Mouse (Mus musculus): Measurements from ENCODE around the gene Rest. TPM values are rescaled to one million over a fixed set of nuclear protein-coding genes. Genes with fewer than 3 reads are reported as not detected.
A peak's percentile ranks its signal among the peaks of the same experiment; 100 is the strongest.

The Rest gene
- polyA plus RNA-seq, 1 experiment from 2014 or later, result 39.2 TPM

GRCm38 (mm10) chr5:77289686-77290085 is 24.4 kb downstream of the Rest start:
- H3K4me3 ChIP-seq (replicated peaks), result no peak overlapping the region
- H3K36me3 ChIP-seq, result peaks cover 94% of the 10 kb centered on the region
- no peak for ATAC-seq (replicated peaks; ENCODE audit: low FRiP score)

GRCm38 (mm10) chr5:77290606-77291005 is 25.3 kb downstream of the Rest start:
- Histone ChIP-seq H3K27ac (no peak overlapping the region), H3K36me3 (peaks cover 95% of the 10 kb centered on the region), H3K4me1 (no peaks in the 10 kb centered on the region), H3K27me3 (no peaks in the 10 kb centered on the region), H3K4me2 (no peak overlapping the region), H3K9me3 (replicated peaks) (no peaks in the 10 kb centered on the region), H3K9ac (no peak overlapping the region), H3K4me3 (replicated peaks) (no peak overlapping the region)
- 97% methylated on average over 2 of the region's 2 CpGs for WGBS
- no peak for ATAC-seq (replicated peaks; ENCODE audit: low FRiP score)

More at GRCm38 (mm10) chr5:77289686-77290085, 24.4 kb downstream of the Rest start:
- no peak overlapping the region for H3K27ac ChIP-seq
- no peak overlapping the region for H3K4me2 ChIP-seq
- WGBS, result 88% methylated on average over 8 of the region's 8 CpGs
- no peaks in the 10 kb centered on the region for H3K27me3 ChIP-seq
- H3K9ac ChIP-seq, result no peak overlapping the region
- no peaks in the 10 kb centered on the region for H3K4me1 ChIP-seq
- H3K9me3 ChIP-seq (replicated peaks), result no peaks in the 10 kb centered on the region

GRCm38 (mm10) chr5:77292803-77293522 is 27.7 kb downstream of the Rest start:
- 89% methylated on average over 7 of the region's 7 CpGs for WGBS
- Histone ChIP-seq H3K9me3 (replicated peaks) (no peaks in the 10 kb centered on the region), H3K4me3 (replicated peaks) (no peak overlapping the region), H3K36me3 (peaks cover 94% of the 10 kb centered on the region), H3K4me2 (no peak overlapping the region), H3K9ac (no peak overlapping the region), H3K27ac (no peak overlapping the region), H3K4me1 (no peaks in the 10 kb centered on the region), H3K27me3 (no peaks in the 10 kb centered on the region)
- no peak for ATAC-seq (replicated peaks; ENCODE audit: low FRiP score)

- WGBS, result 88% methylated on average over 2 of the region's 2 CpGs
- Histone ChIP-seq H3K9ac (no peak overlapping the region), H3K27me3 (no peaks in the 10 kb centered on the region), H3K36me3 (peaks cover 81% of the 10 kb centered on the region), H3K4me3 (replicated peaks) (no peak overlapping the region), H3K9me3 (replicated peaks) (no peaks in the 10 kb centered on the region), H3K27ac (no peak overlapping the region), H3K4me1 (no peaks in the 10 kb centered on the region), H3K4me2 (no peak overlapping the region)
- no peak for ATAC-seq (replicated peaks; ENCODE audit: low FRiP score)
Measured at GRCm38 (mm10) chr5:77299486-77299885, 34.2 kb downstream of the Rest start.

- peaks cover 83% of the 10 kb centered on the region for H3K36me3 ChIP-seq
- 88% methylated on average over 6 of the region's 6 CpGs for WGBS
Measured at GRCm38 (mm10) chr5:77301296-77301903, 36.1 kb downstream of the Rest start.

GRCm38 (mm10) chr5:77307821-77308553 is 42.7 kb downstream of the Rest start:
- ATAC-seq (replicated peaks; ENCODE audit: low FRiP score), result no peak
- H3K9ac ChIP-seq, result 0 out of 2 replicates have a peak overlapping the region, but pooled peaks have one; percentile 11
- WGBS, result 78% methylated on average over 5 of the region's 5 CpGs

More at GRCm38 (mm10) chr5:77301296-77301903, 36.1 kb downstream of the Rest start:
- no peak for ATAC-seq (replicated peaks; ENCODE audit: low FRiP score)
- Histone ChIP-seq H3K4me3 (replicated peaks) (no peak overlapping the region), H3K9me3 (replicated peaks) (no peaks in the 10 kb centered on the region), H3K9ac (no peak overlapping the region), H3K4me2 (no peak overlapping the region), H3K27me3 (no peaks in the 10 kb centered on the region), H3K4me1 (no peaks in the 10 kb centered on the region), H3K27ac (no peak overlapping the region)

GRCm38 (mm10) chr5:77309051-77309906 is 44.0 kb downstream of the Rest start:
- under 1% methylated on average over 76 of the region's 76 CpGs for WGBS
- peaks cover 47% of the 10 kb centered on the region for H3K36me3 ChIP-seq
- peaks cover 27% of the 10 kb centered on the region for H3K4me1 ChIP-seq
- H3K27ac ChIP-seq, result peak overlapping the region; percentile 96; the same call in 1 of the 2 replicates
- H3K9ac ChIP-seq, result peak overlapping the region; percentile 91
- ATAC-seq (replicated peaks; ENCODE audit: low FRiP score), result peak; percentile 40
- peak overlapping the region; percentile 92 for H3K4me3 ChIP-seq (replicated peaks)
- peak overlapping the region; percentile 97 for H3K4me2 ChIP-seq
- H3K27me3 ChIP-seq, result no peaks in the 10 kb centered on the region
- H3K9me3 ChIP-seq (replicated peaks), result no peaks in the 10 kb centered on the region

More at GRCm38 (mm10) chr5:77307821-77308553, 42.7 kb downstream of the Rest start:
- Histone ChIP-seq H3K9me3 (replicated peaks) (no peaks in the 10 kb centered on the region), H3K4me2 (peak overlapping the region; percentile 97), H3K4me1 (peaks cover 27% of the 10 kb centered on the region), H3K36me3 (peaks cover 43% of the 10 kb centered on the region), H3K4me3 (replicated peaks) (peak overlapping the region; percentile 92), H3K27me3 (no peaks in the 10 kb centered on the region), H3K27ac (no peak overlapping the region)

- Histone ChIP-seq H3K9ac (peak within 1 kb of the TSS; percentile 91), H3K9me3 (replicated peaks) (no peaks in the 10 kb centered on the region), H3K4me1 (peaks cover 27% of the 10 kb centered on the region), H3K36me3 (peaks cover 47% of the 10 kb centered on the region), H3K4me3 (replicated peaks) (peak within 1 kb of the TSS; percentile 92), H3K27me3 (no peaks in the 10 kb centered on the region), H3K4me2 (peak within 1 kb of the TSS; percentile 97), H3K27ac (peak within 1 kb of the TSS; percentile 96)
- peak; percentile 96 for ATAC-seq (replicated peaks; ENCODE audit: low FRiP score)
- WGBS, result under 1% methylated on average over 85 of the region's 85 CpGs
Measured at GRCm38 (mm10) chr5:77309924-77310772, 44.9 kb downstream of the Rest start, which contains the start of the genes Noa1 and Polr2b. Gene Noa1 (minus strand): TSS chr5:77310084. Gene Polr2b (plus strand): TSS chr5:77310147.

- Histone ChIP-seq H3K9ac (no peak overlapping the region), H3K4me1 (peaks cover 12% of the 10 kb centered on the region), H3K4me2 (no peak overlapping the region), H3K4me3 (replicated peaks) (no peak overlapping the region), H3K9me3 (replicated peaks) (no peaks in the 10 kb centered on the region), H3K36me3 (peaks cover 61% of the 10 kb centered on the region), H3K27me3 (no peaks in the 10 kb centered on the region), H3K27ac (no peak overlapping the region)
- whole genome bisulfite sequencing, result 94% methylated on average over 4 of the region's 4 CpGs
- no peak for ATAC-seq (replicated peaks; ENCODE audit: low FRiP score)
Measured at GRCm38 (mm10) chr5:77314206-77314605, 48.9 kb downstream of the Rest start.

GRCm38 (mm10) chr5:77314986-77315385 is 49.7 kb downstream of the Rest start:
- H3K4me1 ChIP-seq, result peaks cover 11% of the 10 kb centered on the region
- H3K27ac ChIP-seq, result no peak overlapping the region
- ATAC-seq (replicated peaks; ENCODE audit: low FRiP score), result no peak
- no peak overlapping the region for H3K4me2 ChIP-seq
- no peak overlapping the region for H3K9ac ChIP-seq
- 87% methylated on average over 6 of the region's 6 CpGs for WGBS
- no peaks in the 10 kb centered on the region for H3K9me3 ChIP-seq (replicated peaks)
- H3K36me3 ChIP-seq, result peaks cover 67% of the 10 kb centered on the region
- H3K4me3 ChIP-seq (replicated peaks), result no peak overlapping the region
- no peaks in the 10 kb centered on the region for H3K27me3 ChIP-seq

All from kidney, embryonic 15.5 days (tissue).